Mouse (Mus musculus) left cerebral cortex, postnatal 4 days (tissue): ENCODE data around the gene Syt8. TPM values are rescaled to one million over a fixed set of nuclear protein-coding genes. Genes with fewer than 3 reads are reported as not detected.

Source experiments
- total RNA-seq, 2 experiments: library from RNA; stranded (reverse); gene quantifications; 2 replicates each; pipeline ENCODE4 v1.2.3; 2021

Gene Syt8
- total RNA-seq, 2 experiments from 2014 or later: not detected

Other genes with a start within 250 kb of the Syt8 start
- not detected for gene Gm10153, start 244.5 kb upstream of the Syt8 start, total RNA-seq
- not detected for gene Krtap5-3, start 233.5 kb upstream of the Syt8 start, total RNA-seq
- gene Gm7579, start 223.0 kb upstream of the Syt8 start, total RNA-seq: not detected
- not detected for gene Krtap5-5, start 204.9 kb upstream of the Syt8 start, total RNA-seq
- gene Gm40460, start 193.8 kb upstream of the Syt8 start, total RNA-seq: not detected
- not detected for gene Gm2431, start 176.5 kb upstream of the Syt8 start, total RNA-seq
- not detected for gene Gm4559, start 160.5 kb upstream of the Syt8 start, total RNA-seq
- not detected for gene Krtap5-1, start 137.7 kb upstream of the Syt8 start, total RNA-seq
- not detected for gene Krtap5-4, start 131.3 kb upstream of the Syt8 start, total RNA-seq
- gene Ifitm10, start 61.1 kb upstream of the Syt8 start, total RNA-seq: 1 to 10 TPM; 6.3 to 9.4 TPM
- gene Gm49369, start 52.2 kb upstream of the Syt8 start, total RNA-seq: 1 to 10 TPM in 1 of 2 experiments, not detected in 1; 5.0 TPM
- 100 to 1,000 TPM; 133 to 157 TPM for gene Ctsd, start 46.8 kb upstream of the Syt8 start, total RNA-seq
- not detected for gene Tnni2, start 7.0 kb downstream of the Syt8 start, total RNA-seq
- gene Lsp1, start 26.0 kb downstream of the Syt8 start, total RNA-seq: 1 to 10 TPM; 5.5 to 5.7 TPM
- 1 to 10 TPM in 1 of 2 experiments, not detected in 1; 1.3 TPM for gene Tnnt3, start 64.0 kb downstream of the Syt8 start, total RNA-seq
- gene Mrpl23, start 97.8 kb downstream of the Syt8 start, total RNA-seq: 10 to 100 TPM in 1 of 2 experiments, 1 to 10 TPM in 1; 9.4 to 11.5 TPM
- gene Igf2, start 232.0 kb downstream of the Syt8 start, total RNA-seq: 100 to 1,000 TPM; 343 to 352 TPM
- gene Gm49394, start 235.1 kb downstream of the Syt8 start, total RNA-seq: under 1 TPM; 0.10 to 0.12 TPM